12 mouse cellular contexts compared by ENCODE assay signal in genomic region chr16:77237631-77238357, GRCm38 (mm10).
A peak's percentile ranks its signal among the peaks of the same experiment; 100 is the strongest.
DNase-seq lines count a peak whose midpoint lies in the region; ATAC-seq and TF ChIP-seq lines count a peak whose summit lies in the region.
"Had no signal": no experiment of that assay in that cellular context is flagged by ENCODE, and none has a peak within 500 bp of the region (broad histone marks: within the 10 kb centered on the region; RNA-seq: fewer than 3 reads in every experiment).

No protein-coding gene starts in this region.

- peak overlapping the region; percentile 37; the same call in 1 of the 2 replicates for H3K9ac ChIP-seq in forebrain, embryonic 11.5 days (ENCODE audit: low read length)
- peak overlapping the region; percentile 59 for H3K9ac ChIP-seq in hindbrain, postnatal 0 days (replicated peaks; ENCODE audit: low read length)
- H3K9ac ChIP-seq in stomach, embryonic 16.5 days (ENCODE audit: low read length) = no peak overlapping the region
- H3K9ac ChIP-seq: liver, embryonic 13.5 days had no signal

- no peak for TF ChIP-seq CTCF in hindbrain, postnatal 0 days (IDR thresholded peaks at IDR 0.05; ENCODE audit: low read depth)

- H3K4me2 ChIP-seq in forebrain, embryonic 11.5 days (ENCODE audit: low read depth, low read length, severe bottlenecking) = peak overlapping the region; percentile 42
- peak overlapping the region; percentile 60 for H3K4me2 ChIP-seq in hindbrain, postnatal 0 days (ENCODE audit: low read depth, low read length)
- H3K4me2 ChIP-seq in stomach, embryonic 16.5 days (ENCODE audit: low read depth, low read length) = no peak overlapping the region
- H3K4me2 ChIP-seq: liver, embryonic 13.5 days had no signal

- no peaks in the 10 kb centered on the region for H3K36me3 ChIP-seq in forebrain, embryonic 11.5 days (ENCODE audit: control insufficient read depth, insufficient read depth, low read length)
- H3K36me3 ChIP-seq in hindbrain, postnatal 0 days (ENCODE audit: insufficient read depth, low read length) = no peaks in the 10 kb centered on the region
- no peaks in the 10 kb centered on the region for H3K36me3 ChIP-seq in stomach, embryonic 16.5 days (ENCODE audit: control insufficient read depth, insufficient read depth, low read length)
- H3K36me3 ChIP-seq: liver, embryonic 13.5 days had no signal

- H3K27ac ChIP-seq in forebrain, embryonic 11.5 days (ENCODE audit: low read depth, low read length) = peak overlapping the region; percentile 96
- peak overlapping the region; percentile 93 for H3K27ac ChIP-seq in hindbrain, postnatal 0 days
- H3K27ac ChIP-seq in stomach, embryonic 16.5 days (ENCODE audit: low read length) = no peak overlapping the region
- H3K27ac ChIP-seq: liver, embryonic 13.5 days had no signal

- H3K4me3 ChIP-seq in forebrain, embryonic 11.5 days (ENCODE audit: low read depth, low read length) = no peak overlapping the region; the same call in 1 of the 2 replicates
- peak overlapping the region; percentile 37 for H3K4me3 ChIP-seq in hindbrain, postnatal 0 days (ENCODE audit: low read length)
- no peak overlapping the region for H3K4me3 ChIP-seq in stomach, embryonic 16.5 days (replicated peaks; ENCODE audit: low read length)
- H3K4me3 ChIP-seq: liver, embryonic 13.5 days; megakaryocyte, embryonic 14.5 days had no signal

- H3K27me3 ChIP-seq in forebrain, embryonic 11.5 days (ENCODE audit: control insufficient read depth, insufficient read depth, low read length) = no peaks in the 10 kb centered on the region
- no peaks in the 10 kb centered on the region for H3K27me3 ChIP-seq in hindbrain, postnatal 0 days (ENCODE audit: insufficient read depth, low read length)
- H3K27me3 ChIP-seq in stomach, embryonic 16.5 days (ENCODE audit: control insufficient read depth, insufficient read depth, low read length) = no peaks in the 10 kb centered on the region
- H3K27me3 ChIP-seq: liver, embryonic 13.5 days; megakaryocyte, embryonic 14.5 days had no signal

- peak; percentile 14 for DNase-seq in layer of hippocampus, adult 9-11 months
- no peak for DNase-seq in layer of hippocampus, adult 8-10 months (ENCODE audit: low spot score in 2 of 2)
- DNase-seq in forebrain, embryonic 11.5 days (ENCODE audit: low spot score) = no peak
- peak; percentile 43 for DNase-seq in hindbrain, postnatal 0 days (ENCODE audit: low spot score)
- DNase-seq in heart, adult 18-20 months = no peak
- DNase-seq in kidney, postnatal 10 days = no peak
- DNase-seq: liver, embryonic 13.5 days had no signal

- no peaks in the 10 kb centered on the region for H3K9me3 ChIP-seq in forebrain, embryonic 11.5 days (ENCODE audit: control insufficient read depth, low read length)
- no peaks in the 10 kb centered on the region for H3K9me3 ChIP-seq in hindbrain, postnatal 0 days (ENCODE audit: low read length)
- no peaks in the 10 kb centered on the region for H3K9me3 ChIP-seq in stomach, embryonic 16.5 days (replicated peaks; ENCODE audit: control insufficient read depth, low read length)
- H3K9me3 ChIP-seq: liver, embryonic 13.5 days; megakaryocyte, embryonic 14.5 days had no signal

- peak; percentile 11 for ATAC-seq in forebrain, embryonic 11.5 days (replicated peaks; ENCODE audit: low FRiP score)
- ATAC-seq in hindbrain, postnatal 0 days = no peak
- ATAC-seq in stomach, embryonic 16.5 days (ENCODE audit: insufficient read depth, low FRiP score) = 0 out of 2 replicates have a peak, but pooled peaks have one; percentile 17
- no peak for ATAC-seq in megakaryocyte progenitor cell, adult 5-6 weeks (replicated peaks; ENCODE audit: poor library complexity)
- ATAC-seq: CD4-positive, CD25-positive, alpha-beta regulatory T cell, adult 4 months; inflammation-experienced regulatory T-cells, adult 6 months had no signal

- 44% methylated on average over 7 of the region's 7 CpGs for WGBS in forebrain, embryonic 11.5 days
- 28% methylated on average over 7 of the region's 7 CpGs for WGBS in hindbrain, postnatal 0 days
- WGBS in stomach, embryonic 16.5 days = 48% methylated on average over 7 of the region's 7 CpGs

- H3K4me1 ChIP-seq in forebrain, embryonic 11.5 days (replicated peaks; ENCODE audit: control insufficient read depth, insufficient read depth, low read length) = peaks cover 17% of the 10 kb centered on the region; the same call in 1 of the 2 replicates
- H3K4me1 ChIP-seq in hindbrain, postnatal 0 days (ENCODE audit: insufficient read depth, low read length) = no peaks in the 10 kb centered on the region
- peaks cover 10% of the 10 kb centered on the region for H3K4me1 ChIP-seq in stomach, embryonic 16.5 days (ENCODE audit: control insufficient read depth, insufficient read depth, low read length)
- H3K4me1 ChIP-seq: liver, embryonic 13.5 days; megakaryocyte, embryonic 14.5 days had no signal

Comparison
In these comparisons a context has a peak if more than half of its experiments do, and no peak if none do; other contexts are left out.
1. DNase-seq: peak in layer of hippocampus, adult 9-11 months (single experiment) and hindbrain, postnatal 0 days (single experiment); none in layer of hippocampus, adult 8-10 months (0 of 2), forebrain, embryonic 11.5 days (single experiment), heart, adult 18-20 months (0 of 2) and kidney, postnatal 10 days (single experiment).
2. ATAC-seq: peak in forebrain, embryonic 11.5 days (single experiment) and stomach, embryonic 16.5 days (single experiment); none in hindbrain, postnatal 0 days (single experiment) and megakaryocyte progenitor cell, adult 5-6 weeks (single experiment).